Mouse (Mus musculus) thymus, adult 2 months (tissue): Measurements from ENCODE around the gene Pmpca.

ENCODE experiments used
- CTCF ChIP-seq: fragments of 200-500 bp; IDR thresholded peaks from 2 replicates; pipeline ENCODE4 v1.5.1; 2012; ENCODE audit warnings: mild to moderate bottlenecking, control low read depth, low read length, moderate library complexity, borderline replicate concordance; ENCODE audit not compliant: control insufficient read depth, poor library complexity, insufficient read depth; ENCODE audit errors: extremely low read depth
- POLR2A ChIP-seq: fragments of 200-500 bp; IDR thresholded peaks from 2 replicates; pipeline ENCODE4 v1.6.1; 2012; ENCODE audit warnings: mild to moderate bottlenecking, low read length, control low read depth, moderate library complexity; ENCODE audit not compliant: control insufficient read depth, poor library complexity, insufficient read depth; ENCODE audit errors: extremely low read depth

DNA sequence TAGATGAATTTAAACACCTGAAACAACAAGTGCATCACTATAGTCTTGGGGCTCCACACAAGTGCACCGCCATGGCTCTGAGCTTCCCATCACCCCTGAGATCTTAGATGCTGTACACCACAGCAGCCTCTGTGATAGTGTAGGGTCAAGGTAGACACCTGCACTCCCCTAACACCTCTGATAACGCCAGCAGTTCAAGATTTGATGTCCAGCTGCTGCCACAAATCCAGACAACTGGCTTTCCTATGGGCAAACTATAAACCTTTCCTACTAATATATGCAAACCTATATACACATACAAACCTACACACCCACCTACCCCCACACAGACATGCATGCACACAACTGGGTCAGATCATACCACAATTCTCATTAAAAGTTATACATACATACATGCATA is 35.4 kb downstream of the Pmpca start:
- TF ChIP-seq CTCF (no peak), POLR2A (no peak)
